Mouse (Mus musculus) liver, postnatal 0 days (tissue): ENCODE data around the gene Ankrd55. TPM values are rescaled to one million over a fixed set of nuclear protein-coding genes. Genes with fewer than 3 reads are reported as not detected.

Experiments
- ATAC-seq: fragments of 200-750 bp; cut with Nextera tagmentation; 2 replicates; pipeline ENCODE4 v1.8.0; 2017; ENCODE audit warnings: mild to moderate bottlenecking, moderate library complexity
- DNase-seq: peaks from one replicate; pipeline ENCODE4 v3.0.0-alpha.2; 2016
- H3K27ac ChIP-seq: fragments of 300-500 bp; sonication (generic); 2 replicates; pipeline ENCODE4 v1.5.1; 2014; ENCODE audit warnings: antibody characterized with exemption, moderate library complexity, mild to moderate bottlenecking, low read depth
- H3K27me3 ChIP-seq: fragments of 300-500 bp; sonication (generic); 2 replicates; pipeline ENCODE4 v1.6.1; 2014; ENCODE audit warnings: low read length, control low read depth, mixed read lengths; ENCODE audit not compliant: insufficient read depth
- H3K36me3 ChIP-seq: fragments of 300-500 bp; sonication (generic); replicated peaks from 2 replicates; pipeline ENCODE4 v1.6.1; 2014; ENCODE audit warnings: mild to moderate bottlenecking, control low read depth, low read length, moderate library complexity, mixed read lengths; ENCODE audit not compliant: insufficient read depth
- H3K4me1 ChIP-seq: fragments of 300-500 bp; sonication (generic); 2 replicates; pipeline ENCODE4 v1.6.1; 2014; ENCODE audit warnings: antibody characterized with exemption, mild to moderate bottlenecking, control low read depth; ENCODE audit not compliant: insufficient read depth
- H3K4me2 ChIP-seq: fragments of 300-500 bp; sonication (generic); 2 replicates; pipeline ENCODE4 v1.6.1; 2014; ENCODE audit warnings: low read depth, mild to moderate bottlenecking, low read length, moderate library complexity, mixed read lengths
- H3K4me3 ChIP-seq: fragments of 300-500 bp; sonication (generic); 2 replicates; pipeline ENCODE4 v1.5.1; 2014; ENCODE audit warnings: low read depth, low read length
- H3K9ac ChIP-seq: fragments of 300-500 bp; sonication (generic); replicated peaks from 2 replicates; pipeline ENCODE4 v1.6.1; 2014; ENCODE audit warnings: mild to moderate bottlenecking, moderate library complexity
- H3K9me3 ChIP-seq: fragments of 300-500 bp; sonication (generic); 2 replicates; pipeline ENCODE4 v1.6.1; 2016; ENCODE audit warnings: mild to moderate bottlenecking, control low read depth, low read length, mixed read lengths
- CTCF ChIP-seq: sonication (generic); IDR thresholded peaks from 2 replicates; pipeline ENCODE4 v1.5.1; 2016; ENCODE audit warnings: antibody characterized with exemption, low read depth
- EP300 ChIP-seq: IDR thresholded peaks from 2 replicates; pipeline ENCODE4 v1.6.1; 2016; ENCODE audit warnings: antibody characterized with exemption, low read depth, mild to moderate bottlenecking
- WGBS: fragments of 180-500 bp; shearing (Covaris S2); extraction: QIAGEN DNeasy Blood & Tissue Kit; methylation state at CpG from one replicate; pipeline ENCODE4 v1.1.7; 2014; ENCODE audit not compliant: insufficient replicate concordance; 5-methylcytosine and 5-hydroxymethylcytosine counted together
- polyA plus RNA-seq: library from polyadenylated mRNA; unstranded; fragments of >200 nt; fragmentation: Nextera tagmentation; extraction: Ambion mirVana; gene quantifications from 2 replicates; pipeline ENCODE4 v1.2.1, GENCODE M21; 2015

Gene Ankrd55
- polyA plus RNA-seq, 1 experiment from 2014 or later = 1.3 TPM

DNA sequence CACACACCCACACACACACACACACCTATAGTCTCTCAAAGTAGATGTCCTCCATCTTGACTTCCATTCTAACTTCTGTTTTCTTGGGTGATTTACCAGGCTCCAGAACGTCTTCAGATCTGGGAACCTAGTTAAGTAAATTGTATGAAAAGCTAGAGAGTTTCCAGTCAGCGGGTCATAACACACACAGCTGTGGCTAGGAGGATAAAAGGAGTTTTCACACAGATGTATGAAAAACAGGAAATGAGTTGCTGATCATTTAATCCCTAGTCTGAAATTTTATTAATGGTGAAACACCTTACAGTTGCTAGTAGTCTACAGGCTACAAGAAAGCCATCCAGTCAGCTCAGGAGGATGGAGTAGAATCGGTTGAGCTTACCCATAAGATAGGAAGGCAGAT, 99.9 kb downstream of the Ankrd55 start:
- H3K27me3 ChIP-seq = no peaks in the 10 kb centered on the region
- H3K4me1 ChIP-seq = peaks cover 8% of the 10 kb centered on the region; the same call in 1 of the 2 replicates
- no peak for TF ChIP-seq EP300
- no peak for TF ChIP-seq CTCF
- H3K4me2 ChIP-seq = no peak overlapping the region
- H3K9me3 ChIP-seq = no peaks in the 10 kb centered on the region
- no peak for ATAC-seq
- 70% methylated on average over 3 of the region's 3 CpGs for WGBS
- H3K27ac ChIP-seq = no peak overlapping the region
- no peaks in the 10 kb centered on the region for H3K36me3 ChIP-seq
- H3K9ac ChIP-seq = no peak overlapping the region
- no peak for DNase-seq
- no peak overlapping the region for H3K4me3 ChIP-seq

DNA sequence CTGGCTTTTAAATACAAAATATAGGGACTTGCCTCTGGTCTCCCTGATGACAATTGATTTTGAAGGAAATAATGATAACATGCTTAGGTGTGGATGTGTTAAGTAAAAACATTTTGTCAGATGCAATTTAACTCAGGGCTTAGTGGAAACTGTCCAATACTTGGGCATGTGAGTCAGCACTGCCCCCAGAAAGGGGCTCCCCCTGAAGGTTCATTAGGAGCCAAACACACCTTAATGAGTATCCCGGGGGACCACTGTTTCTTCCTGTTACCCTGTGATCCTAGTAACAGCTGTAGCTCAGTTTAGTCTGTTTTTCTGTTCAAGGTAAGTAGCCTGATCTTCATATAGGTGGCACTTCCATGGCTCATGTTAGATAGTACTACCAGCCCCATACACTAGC, 102.0 kb downstream of the Ankrd55 start:
- H3K36me3 ChIP-seq = no peaks in the 10 kb centered on the region
- H3K27me3 ChIP-seq = no peaks in the 10 kb centered on the region
- H3K4me2 ChIP-seq = no peak overlapping the region
- no peak overlapping the region for H3K9ac ChIP-seq
- H3K4me3 ChIP-seq = no peak overlapping the region
- no peak overlapping the region for H3K27ac ChIP-seq
- H3K9me3 ChIP-seq = no peaks in the 10 kb centered on the region
- TF ChIP-seq EP300 = no peak
- no peak for TF ChIP-seq CTCF
- DNase-seq = no peak
- no peak for ATAC-seq
- H3K4me1 ChIP-seq = peaks cover 8% of the 10 kb centered on the region; the same call in 1 of the 2 replicates
- WGBS = 76% methylated on average over 1 of the region's 1 CpGs

DNA sequence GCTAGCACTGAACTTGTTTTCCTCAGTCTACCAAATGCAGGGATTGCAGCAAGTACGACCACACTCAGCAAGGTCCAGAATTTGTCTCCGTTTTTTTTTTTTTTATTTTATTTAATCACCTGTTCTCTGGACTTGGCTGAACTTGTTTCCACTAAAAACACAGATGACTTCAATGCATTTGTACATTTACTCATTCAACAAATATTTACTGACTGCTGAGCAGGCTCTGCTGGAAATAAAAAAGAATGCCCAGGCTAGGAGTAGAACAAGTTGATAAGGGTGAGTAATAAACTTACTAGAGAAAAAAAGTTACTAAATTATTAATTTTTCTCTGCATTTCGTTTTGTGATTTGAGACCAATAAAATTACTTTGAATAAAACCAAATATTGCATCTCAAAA, 103.1 kb downstream of the Ankrd55 start:
- ATAC-seq = peak; percentile 78
- no peaks in the 10 kb centered on the region for H3K36me3 ChIP-seq
- no peak overlapping the region for H3K4me2 ChIP-seq
- no peak overlapping the region for H3K9ac ChIP-seq
- no peaks in the 10 kb centered on the region for H3K27me3 ChIP-seq
- DNase-seq = no peak
- H3K4me1 ChIP-seq = peaks cover 8% of the 10 kb centered on the region; the same call in 1 of the 2 replicates
- WGBS = 56% methylated on average over 3 of the region's 3 CpGs
- TF ChIP-seq CTCF = no peak
- peak; percentile 17; the same call in 1 of the 2 replicates for TF ChIP-seq EP300
- H3K27ac ChIP-seq = peak overlapping the region; percentile 49
- H3K9me3 ChIP-seq = no peaks in the 10 kb centered on the region
- H3K4me3 ChIP-seq = no peak overlapping the region

- no peaks in the 10 kb centered on the region for H3K9me3 ChIP-seq
- H3K4me3 ChIP-seq = no peak overlapping the region
- H3K4me2 ChIP-seq = no peak overlapping the region
- no peaks in the 10 kb centered on the region for H3K27me3 ChIP-seq
- ATAC-seq = peak; percentile 68
- H3K36me3 ChIP-seq = no peaks in the 10 kb centered on the region
- peaks cover 13% of the 10 kb centered on the region; the same call in 1 of the 2 replicates for H3K4me1 ChIP-seq
- H3K9ac ChIP-seq = no peak overlapping the region
- H3K27ac ChIP-seq = no peak overlapping the region
- no peak for DNase-seq
- WGBS = 66% methylated on average over 2 of the region's 2 CpGs
- TF ChIP-seq EP300 = peak; percentile 64
- TF ChIP-seq CTCF = no peak
Measured at GRCm38 (mm10) chr13:112393356-112393755, 105.1 kb downstream of the Ankrd55 start.

DNA sequence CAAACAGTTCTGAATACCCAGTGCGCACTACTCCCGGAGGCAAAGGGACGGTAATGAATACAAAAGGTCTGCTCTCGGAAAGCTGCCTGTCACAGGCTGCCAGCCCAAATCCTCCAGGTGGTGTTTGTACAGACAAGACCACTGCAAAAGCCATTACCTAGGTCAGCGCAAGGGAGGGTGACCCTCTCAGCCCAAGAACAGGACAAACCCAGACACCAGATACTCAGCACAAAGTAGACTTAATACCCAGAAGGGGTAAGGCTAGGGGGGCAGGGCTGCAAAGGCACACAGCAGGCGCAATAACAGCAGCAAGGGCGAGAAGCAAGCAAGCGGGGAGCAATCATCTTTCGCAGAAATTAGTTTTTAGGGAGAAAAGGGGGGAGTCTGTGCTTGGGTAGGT, 106.0 kb downstream of the Ankrd55 start:
- TF ChIP-seq EP300 (no peak), CTCF (no peak)
- no peak overlapping the region for H3K9ac ChIP-seq
- H3K27me3 ChIP-seq = no peaks in the 10 kb centered on the region
- no peak overlapping the region for H3K4me2 ChIP-seq
- WGBS = 82% methylated on average over 9 of the region's 9 CpGs
- no peak overlapping the region for H3K27ac ChIP-seq
- ATAC-seq = no peak
- no peaks in the 10 kb centered on the region for H3K36me3 ChIP-seq
- DNase-seq = no peak
- H3K4me3 ChIP-seq = no peak overlapping the region
- H3K9me3 ChIP-seq = no peaks in the 10 kb centered on the region
- H3K4me1 ChIP-seq = peaks cover 13% of the 10 kb centered on the region; the same call in 1 of the 2 replicates

- H3K4me1 ChIP-seq = no peaks in the 10 kb centered on the region
- DNase-seq = no peak
- TF ChIP-seq EP300 (no peak), CTCF (no peak)
Measured at GRCm38 (mm10) chr13:112404723-112405122, 116.5 kb downstream of the Ankrd55 start.

DNA sequence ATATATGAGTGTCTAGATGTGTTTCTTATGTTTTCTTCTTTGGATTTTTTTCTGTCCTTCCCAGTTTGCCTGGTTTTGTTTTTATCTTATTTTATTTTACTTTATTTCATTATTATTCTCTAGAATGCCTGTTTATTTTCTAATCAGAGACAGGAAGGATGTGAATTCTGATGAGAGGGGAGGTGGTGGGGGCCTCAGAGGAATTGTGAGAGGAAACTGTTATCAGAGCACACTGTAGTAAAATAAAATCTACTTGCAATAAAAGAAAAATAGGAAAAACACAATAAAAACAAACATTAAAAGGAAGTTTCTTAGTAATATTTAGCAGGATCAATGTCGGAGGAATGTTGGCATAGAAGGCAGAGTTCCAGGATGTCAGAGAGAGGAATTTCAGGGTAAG, 116.9 kb downstream of the Ankrd55 start:
- 67% methylated on average over 1 of the region's 1 CpGs for whole genome bisulfite sequencing
- Histone ChIP-seq H3K27ac (no peak overlapping the region), H3K4me3 (no peak overlapping the region), H3K27me3 (no peaks in the 10 kb centered on the region), H3K4me2 (no peak overlapping the region), H3K36me3 (no peaks in the 10 kb centered on the region), H3K9me3 (no peaks in the 10 kb centered on the region), H3K4me1 (no peaks in the 10 kb centered on the region), H3K9ac (no peak overlapping the region)
- no peak for ATAC-seq
- DNase-seq = no peak
- no peak for TF ChIP-seq CTCF
- no peak for TF ChIP-seq EP300

More at GRCm38 (mm10) chr13:112404723-112405122, 116.5 kb downstream of the Ankrd55 start:
- H3K9me3 ChIP-seq = no peaks in the 10 kb centered on the region
- no peak overlapping the region for H3K27ac ChIP-seq
- H3K4me2 ChIP-seq = no peak overlapping the region
- no peaks in the 10 kb centered on the region for H3K27me3 ChIP-seq
- no peak overlapping the region for H3K4me3 ChIP-seq
- ATAC-seq = no peak
- WGBS = 70% methylated on average over 3 of the region's 3 CpGs
- H3K9ac ChIP-seq = no peak overlapping the region
- H3K36me3 ChIP-seq = no peaks in the 10 kb centered on the region
